Mouse (Mus musculus): ENCODE measurements at regions not wholly inside any gene's neighbourhood (a gene's known extent, or its start where the extent isn't known, plus 50 kb on each side); places are given as distances from the start of the nearest gene placed in this dataset.

- no peaks in the 10 kb centered on the region for H3K79me2 ChIP-seq (ENCODE audit: control insufficient read depth, insufficient read depth)
- H3K4me3 ChIP-seq: no peak overlapping the region
- no peak overlapping the region for H3ac ChIP-seq (ENCODE audit: control insufficient read depth, insufficient read length)
- H3K36me3 ChIP-seq (ENCODE audit: control insufficient read depth, insufficient read depth): no peaks in the 10 kb centered on the region
- no peak overlapping the region for H3K4me2 ChIP-seq (ENCODE audit: low read depth)
- no peaks in the 10 kb centered on the region for H3K27me3 ChIP-seq (ENCODE audit: control insufficient read depth, insufficient read depth, insufficient read length)
- TF ChIP-seq MAX (IDR thresholded peaks at IDR 0.05; ENCODE audit: low read depth): no peak
- no peak for TF ChIP-seq REST (IDR thresholded peaks at IDR 0.05; ENCODE audit: insufficient read depth, insufficient read length)
- no peak for TF ChIP-seq MYOD1 (IDR thresholded peaks at IDR 0.05; ENCODE audit: control insufficient read depth in 1 of 3, insufficient read length in 2 of 3, low read depth in 2 of 3)
- no peak for TF ChIP-seq E2F4 (IDR thresholded peaks at IDR 0.05; ENCODE audit: insufficient read depth)
Measured at GRCm38 (mm10) chr4:12595801-12596515, 424.1 kb upstream of the Fam92a start.

GRCm38 (mm10) chr4:12592973-12593372, 421.2 kb upstream of the Fam92a start:
- Histone ChIP-seq H3K27me3 (ENCODE audit: control insufficient read depth, insufficient read depth, insufficient read length) (no peaks in the 10 kb centered on the region), H3ac (ENCODE audit: control insufficient read depth, insufficient read length) (no peak overlapping the region), H3K4me3 (no peak overlapping the region), H3K36me3 (ENCODE audit: control insufficient read depth, insufficient read depth) (no peaks in the 10 kb centered on the region), H3K4me2 (ENCODE audit: low read depth) (no peak overlapping the region), H3K79me2 (ENCODE audit: control insufficient read depth, insufficient read depth) (no peaks in the 10 kb centered on the region)
- TF ChIP-seq MYOG (IDR thresholded peaks at IDR 0.05; ENCODE audit: control insufficient read depth in 1 of 3, insufficient read depth in 1 of 3, insufficient read length in 2 of 3, low read depth in 2 of 3) (no peak), TCF12 (IDR thresholded peaks at IDR 0.05; ENCODE audit: insufficient read depth, poor library complexity, severe bottlenecking) (no peak), TCF3 (IDR thresholded peaks at IDR 0.05; ENCODE audit: insufficient read length, low read depth) (no peak), POLR2AphosphoS2 (IDR thresholded peaks at IDR 0.05; ENCODE audit: insufficient read length, low read depth) (no peak), MAX (IDR thresholded peaks at IDR 0.05; ENCODE audit: low read depth) (no peak), MYOD1 (IDR thresholded peaks at IDR 0.05; ENCODE audit: control insufficient read depth in 1 of 3, insufficient read length in 2 of 3, low read depth in 2 of 3) (no peak), CEBPB (IDR thresholded peaks at IDR 0.05; ENCODE audit: insufficient read depth, poor library complexity, severe bottlenecking) (no peak), E2F4 (IDR thresholded peaks at IDR 0.05; ENCODE audit: insufficient read depth) (no peak), POLR2A (IDR thresholded peaks at IDR 0.05; ENCODE audit: insufficient read length, low read depth) (no peak)

GRCm38 (mm10) chr4:12578102-12578501, 406.3 kb upstream of the Fam92a start:
- no peak for TF ChIP-seq MYOD1 (IDR thresholded peaks at IDR 0.05; ENCODE audit: control insufficient read depth in 1 of 3, insufficient read length in 2 of 3, low read depth in 2 of 3)
- no peak for TF ChIP-seq POLR2AphosphoS2 (IDR thresholded peaks at IDR 0.05; ENCODE audit: insufficient read length, low read depth)
- TF ChIP-seq MAX (IDR thresholded peaks at IDR 0.05; ENCODE audit: low read depth): no peak
- TF ChIP-seq CEBPB (IDR thresholded peaks at IDR 0.05; ENCODE audit: insufficient read depth, poor library complexity, severe bottlenecking): no peak
- no peak for TF ChIP-seq TCF3 (IDR thresholded peaks at IDR 0.05; ENCODE audit: insufficient read length, low read depth)
- TF ChIP-seq SRF (IDR thresholded peaks at IDR 0.05; ENCODE audit: control insufficient read depth, insufficient read length, low read depth): no peak
- TF ChIP-seq REST (IDR thresholded peaks at IDR 0.05; ENCODE audit: insufficient read depth, insufficient read length): no peak
- H3K4me2 ChIP-seq (ENCODE audit: low read depth): no peak overlapping the region
- H3K27me3 ChIP-seq (ENCODE audit: control insufficient read depth, insufficient read depth, insufficient read length): no peaks in the 10 kb centered on the region
- no peak overlapping the region for H3K4me3 ChIP-seq
- H3K79me2 ChIP-seq (ENCODE audit: control insufficient read depth, insufficient read depth): no peaks in the 10 kb centered on the region
- H3ac ChIP-seq (ENCODE audit: control insufficient read depth, insufficient read length): no peak overlapping the region
- H3K36me3 ChIP-seq (ENCODE audit: control insufficient read depth, insufficient read depth): no peaks in the 10 kb centered on the region

- TF ChIP-seq POLR2AphosphoS2 (IDR thresholded peaks at IDR 0.05; ENCODE audit: insufficient read length, low read depth): no peak
- TF ChIP-seq USF1 (IDR thresholded peaks at IDR 0.05; ENCODE audit: low read depth): no peak
- no peak for TF ChIP-seq TCF12 (IDR thresholded peaks at IDR 0.05; ENCODE audit: insufficient read depth, poor library complexity, severe bottlenecking)
- no peak for TF ChIP-seq SRF (IDR thresholded peaks at IDR 0.05; ENCODE audit: control insufficient read depth, insufficient read length, low read depth)
- TF ChIP-seq MYOG (IDR thresholded peaks at IDR 0.05; ENCODE audit: control insufficient read depth in 1 of 3, insufficient read depth in 1 of 3, insufficient read length in 2 of 3, low read depth in 2 of 3): no peak
- TF ChIP-seq REST (IDR thresholded peaks at IDR 0.05; ENCODE audit: insufficient read depth, insufficient read length): no peak
- no peak for TF ChIP-seq POLR2A (IDR thresholded peaks at IDR 0.05; ENCODE audit: insufficient read length, low read depth)
- no peak overlapping the region for H3K4me3 ChIP-seq
- no peak overlapping the region for H3ac ChIP-seq (ENCODE audit: control insufficient read depth, insufficient read length)
- H3K4me2 ChIP-seq (ENCODE audit: low read depth): no peak overlapping the region
- H3K27me3 ChIP-seq (ENCODE audit: control insufficient read depth, insufficient read depth, insufficient read length): no peaks in the 10 kb centered on the region
- no peaks in the 10 kb centered on the region for H3K36me3 ChIP-seq (ENCODE audit: control insufficient read depth, insufficient read depth)
- H3K79me2 ChIP-seq (ENCODE audit: control insufficient read depth, insufficient read depth): no peaks in the 10 kb centered on the region
Measured at GRCm38 (mm10) chr4:12571881-12572280, 400.1 kb upstream of the Fam92a start.

- Histone ChIP-seq H3K36me3 (ENCODE audit: control insufficient read depth, insufficient read depth) (no peaks in the 10 kb centered on the region), H3K4me3 (no peak overlapping the region), H3K27me3 (ENCODE audit: control insufficient read depth, insufficient read depth, insufficient read length) (no peaks in the 10 kb centered on the region), H3K79me2 (ENCODE audit: control insufficient read depth, insufficient read depth) (no peaks in the 10 kb centered on the region), H3ac (ENCODE audit: control insufficient read depth, insufficient read length) (no peak overlapping the region), H3K4me2 (ENCODE audit: low read depth) (no peak overlapping the region)
- TF ChIP-seq POLR2A (IDR thresholded peaks at IDR 0.05; ENCODE audit: insufficient read length, low read depth) (no peak), SRF (IDR thresholded peaks at IDR 0.05; ENCODE audit: control insufficient read depth, insufficient read length, low read depth) (no peak), MYOG (IDR thresholded peaks at IDR 0.05; ENCODE audit: control insufficient read depth in 1 of 3, insufficient read depth in 1 of 3, insufficient read length in 2 of 3, low read depth in 2 of 3) (no peak), REST (IDR thresholded peaks at IDR 0.05; ENCODE audit: insufficient read depth, insufficient read length) (no peak), MAX (IDR thresholded peaks at IDR 0.05; ENCODE audit: low read depth) (no peak), POLR2AphosphoS2 (IDR thresholded peaks at IDR 0.05; ENCODE audit: insufficient read length, low read depth) (no peak), CEBPB (IDR thresholded peaks at IDR 0.05; ENCODE audit: insufficient read depth, poor library complexity, severe bottlenecking) (no peak), USF1 (IDR thresholded peaks at IDR 0.05; ENCODE audit: low read depth) (no peak), TCF3 (IDR thresholded peaks at IDR 0.05; ENCODE audit: insufficient read length, low read depth) (no peak), MYOD1 (IDR thresholded peaks at IDR 0.05; ENCODE audit: control insufficient read depth in 1 of 3, insufficient read length in 2 of 3, low read depth in 2 of 3) (no peak), E2F4 (IDR thresholded peaks at IDR 0.05; ENCODE audit: insufficient read depth) (no peak), TCF12 (IDR thresholded peaks at IDR 0.05; ENCODE audit: insufficient read depth, poor library complexity, severe bottlenecking) (no peak)
Measured at GRCm38 (mm10) chr4:12570689-12571088, 398.9 kb upstream of the Fam92a start.
